Mouse (Mus musculus): ENCODE results near the gene Methig1. TPM values are rescaled to one million over a fixed set of nuclear protein-coding genes. Genes with fewer than 3 reads are reported as not detected.
A peak's percentile ranks its signal among the peaks of the same experiment; 100 is the strongest.
"Not testable (repeated sequence)": the region's sequence is repeated elsewhere in the genome, so short reads cannot be mapped to it uniquely, and the experiment has no call there.

Methig1 gene
- polyA plus RNA-seq, 1 experiment from 2014 or later, result 0.17 TPM

DNA sequence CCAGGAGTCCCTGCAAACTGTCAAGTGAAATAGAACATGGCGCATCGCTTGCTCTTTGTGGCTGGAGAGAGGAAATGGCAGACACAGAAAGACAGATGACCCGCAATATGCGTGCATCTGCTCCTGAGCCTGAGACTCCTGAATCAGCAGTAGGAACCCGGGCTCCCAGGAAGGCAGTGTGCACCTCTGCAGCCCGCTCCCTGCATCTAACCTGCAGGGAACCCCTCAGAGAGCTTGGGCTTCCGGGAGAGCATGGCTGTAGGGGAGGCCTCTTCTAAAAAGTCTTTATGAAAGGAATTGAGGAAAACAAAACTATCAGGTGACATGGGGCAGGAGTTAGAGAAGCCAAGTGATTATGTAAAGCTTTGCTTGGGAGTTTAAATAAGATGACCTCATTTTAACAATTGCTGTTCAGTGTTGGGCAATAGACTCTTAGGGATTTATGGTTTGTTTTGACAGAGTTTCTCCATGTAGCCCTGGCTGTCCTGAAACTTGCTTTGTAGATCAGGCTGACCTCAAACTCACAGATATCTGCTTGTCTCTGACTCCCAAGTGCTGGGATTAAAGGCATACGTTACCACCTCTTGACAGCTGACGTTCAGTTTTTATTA lies 32.5 kb upstream of the Methig1 start:
- H3K4me2 ChIP-seq, result no peak overlapping the region
- no peaks in the 10 kb centered on the region for H3K9me3 ChIP-seq (replicated peaks)
- H3K9ac ChIP-seq, result no peak overlapping the region
- no peaks in the 10 kb centered on the region for H3K27me3 ChIP-seq
- ATAC-seq (ENCODE audit: insufficient read depth), result no peak
- H3K4me3 ChIP-seq (replicated peaks), result no peak overlapping the region
- peaks cover 16% of the 10 kb centered on the region for H3K4me1 ChIP-seq (replicated peaks)
- H3K36me3 ChIP-seq (replicated peaks), result no peaks in the 10 kb centered on the region
- 56% methylated on average over 9 of the region's 9 CpGs for WGBS (ENCODE audit: insufficient replicate concordance)
- H3K27ac ChIP-seq (replicated peaks), result 0 out of 2 replicates have a peak overlapping the region, but pooled peaks have one; percentile 15

DNA sequence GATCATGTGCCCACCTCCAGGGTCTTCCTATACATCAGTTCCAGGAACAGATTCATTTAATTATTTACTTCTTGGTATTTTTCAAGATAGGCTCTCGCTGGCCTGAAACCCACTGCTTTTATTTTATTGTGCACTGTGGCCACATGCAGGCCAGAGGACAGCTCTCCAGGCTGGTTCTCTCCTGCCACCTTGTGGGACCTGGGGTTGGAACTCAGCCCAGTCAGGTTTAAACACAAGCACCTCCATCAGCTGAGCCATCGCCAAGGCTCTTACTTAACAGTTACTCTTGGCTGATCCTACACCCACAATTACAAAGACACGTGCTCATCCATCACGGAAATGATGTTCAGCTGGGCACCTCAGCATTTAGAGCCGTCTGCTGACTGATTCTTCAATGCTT lies 31.8 kb upstream of the Methig1 start:
- no peak overlapping the region for H3K4me3 ChIP-seq (replicated peaks)
- no peak overlapping the region for H3K9ac ChIP-seq
- no peak overlapping the region for H3K4me2 ChIP-seq
- ATAC-seq (ENCODE audit: insufficient read depth), result no peak
- H3K27me3 ChIP-seq, result no peaks in the 10 kb centered on the region
- 41% methylated on average over 5 of the region's 5 CpGs for WGBS (ENCODE audit: insufficient replicate concordance)
- H3K9me3 ChIP-seq (replicated peaks), result no peaks in the 10 kb centered on the region
- H3K4me1 ChIP-seq (replicated peaks), result peaks cover 16% of the 10 kb centered on the region
- no peaks in the 10 kb centered on the region for H3K36me3 ChIP-seq (replicated peaks)
- no peak overlapping the region for H3K27ac ChIP-seq (replicated peaks)

DNA sequence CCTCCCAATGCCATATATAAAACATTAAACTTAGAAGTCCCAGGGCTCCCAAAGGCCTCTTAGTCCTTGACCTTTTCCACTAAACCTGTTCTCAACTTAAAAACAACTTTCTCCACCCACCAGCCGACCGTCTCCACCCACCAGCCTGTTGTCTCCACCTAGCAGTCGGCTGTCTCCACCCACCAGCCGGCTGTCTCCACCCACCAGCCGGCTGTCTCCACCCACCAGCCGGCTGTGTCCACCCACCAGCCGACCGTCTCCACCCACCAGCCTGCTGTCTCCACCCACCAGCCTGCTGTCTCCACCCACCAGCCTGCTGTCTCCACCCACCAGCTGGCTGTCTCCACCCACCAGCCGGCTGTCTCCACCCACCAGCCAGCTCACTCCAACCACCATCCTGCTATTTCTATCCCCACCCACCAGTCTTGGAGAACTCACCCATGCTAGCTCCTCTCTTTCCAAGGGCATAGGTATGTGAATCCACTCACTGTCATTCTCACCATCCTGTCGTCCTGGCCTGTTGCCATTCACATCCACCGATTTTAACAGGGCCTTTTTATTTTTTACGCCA lies 28.8 kb upstream of the Methig1 start:
- H3K9ac ChIP-seq, result no peak overlapping the region
- no peak for ATAC-seq (ENCODE audit: insufficient read depth)
- no peak overlapping the region for H3K4me3 ChIP-seq (replicated peaks)
- no peaks in the 10 kb centered on the region for H3K36me3 ChIP-seq (replicated peaks)
- H3K27me3 ChIP-seq, result no peaks in the 10 kb centered on the region
- peaks cover 13% of the 10 kb centered on the region for H3K4me1 ChIP-seq (replicated peaks)
- WGBS (ENCODE audit: insufficient replicate concordance), result 46% methylated on average over 12 of the region's 12 CpGs
- H3K27ac ChIP-seq (replicated peaks), result no peak overlapping the region
- no peaks in the 10 kb centered on the region for H3K9me3 ChIP-seq (replicated peaks)
- no peak overlapping the region for H3K4me2 ChIP-seq

- Histone ChIP-seq H3K27ac (replicated peaks) (no peak overlapping the region), H3K9ac (no peak overlapping the region), H3K4me3 (replicated peaks) (no peak overlapping the region), H3K9me3 (replicated peaks) (no peaks in the 10 kb centered on the region), H3K36me3 (replicated peaks) (no peaks in the 10 kb centered on the region), H3K4me1 (replicated peaks) (peaks cover 12% of the 10 kb centered on the region), H3K27me3 (no peaks in the 10 kb centered on the region), H3K4me2 (no peak overlapping the region)
- 71% methylated on average over 3 of the region's 3 CpGs for WGBS (ENCODE audit: insufficient replicate concordance)
- ATAC-seq (ENCODE audit: insufficient read depth), result no peak
Measured at GRCm38 (mm10) chr15:100325235-100325634, 27.7 kb upstream of the Methig1 start.

GRCm38 (mm10) chr15:100328089-100328488 lies 24.9 kb upstream of the Methig1 start:
- not testable (repeated sequence) for ATAC-seq (ENCODE audit: insufficient read depth); H3K27me3 ChIP-seq; H3K9me3 ChIP-seq (replicated peaks); H3K4me3 ChIP-seq (replicated peaks); H3K4me2 ChIP-seq; H3K27ac ChIP-seq (replicated peaks); H3K36me3 ChIP-seq (replicated peaks); H3K4me1 ChIP-seq (replicated peaks); H3K9ac ChIP-seq
- 50% methylated on average over 4 of the region's 4 CpGs for WGBS (ENCODE audit: insufficient replicate concordance)

DNA sequence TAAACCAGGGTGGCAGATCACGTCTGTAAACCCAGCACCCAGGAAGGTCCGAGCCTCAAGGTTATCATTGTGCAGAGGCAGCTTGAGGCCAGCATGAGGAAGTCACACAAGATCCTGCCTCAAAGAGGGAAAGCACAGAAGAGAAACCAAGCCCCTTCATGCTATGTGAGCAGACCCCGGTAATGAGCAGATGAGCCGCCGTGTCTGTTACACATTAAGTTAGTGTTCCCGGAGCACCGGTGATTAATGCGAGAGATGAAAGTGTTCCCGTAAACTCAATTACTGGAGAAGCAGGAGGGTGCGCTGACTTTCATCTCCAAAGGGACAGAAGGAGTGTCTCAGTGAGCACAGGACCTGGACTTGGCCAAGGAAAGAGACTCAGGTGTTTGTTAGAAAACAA lies 23.6 kb upstream of the Methig1 start:
- not testable (repeated sequence) for H3K4me1 ChIP-seq (replicated peaks); H3K9me3 ChIP-seq (replicated peaks); H3K4me2 ChIP-seq; H3K4me3 ChIP-seq (replicated peaks); H3K27me3 ChIP-seq; ATAC-seq (ENCODE audit: insufficient read depth); H3K9ac ChIP-seq; H3K27ac ChIP-seq (replicated peaks); H3K36me3 ChIP-seq (replicated peaks)
- 79% methylated on average over 10 of the region's 10 CpGs for WGBS (ENCODE audit: insufficient replicate concordance)

- 78% methylated on average over 7 of the region's 7 CpGs for whole genome bisulfite sequencing (ENCODE audit: insufficient replicate concordance)
- Histone ChIP-seq H3K4me1 (replicated peaks) (no peaks in the 10 kb centered on the region), H3K27ac (replicated peaks) (no peak overlapping the region), H3K36me3 (replicated peaks) (no peaks in the 10 kb centered on the region), H3K4me3 (replicated peaks) (no peak overlapping the region), H3K9me3 (replicated peaks) (no peaks in the 10 kb centered on the region), H3K9ac (no peak overlapping the region), H3K4me2 (no peak overlapping the region), H3K27me3 (no peaks in the 10 kb centered on the region)
- ATAC-seq (ENCODE audit: insufficient read depth), result no peak
Measured at GRCm38 (mm10) chr15:100330739-100331138, 22.2 kb upstream of the Methig1 start.

GRCm38 (mm10) chr15:100332077-100332961 lies 20.6 kb upstream of the Methig1 start:
- H3K27ac ChIP-seq (replicated peaks); H3K4me3 ChIP-seq (replicated peaks); ATAC-seq (ENCODE audit: insufficient read depth); H3K9ac ChIP-seq; H3K9me3 ChIP-seq (replicated peaks); H3K36me3 ChIP-seq (replicated peaks); H3K27me3 ChIP-seq; H3K4me2 ChIP-seq; H3K4me1 ChIP-seq (replicated peaks): not testable (repeated sequence)
- WGBS (ENCODE audit: insufficient replicate concordance), result 43% methylated on average over 3 of the region's 10 CpGs

DNA sequence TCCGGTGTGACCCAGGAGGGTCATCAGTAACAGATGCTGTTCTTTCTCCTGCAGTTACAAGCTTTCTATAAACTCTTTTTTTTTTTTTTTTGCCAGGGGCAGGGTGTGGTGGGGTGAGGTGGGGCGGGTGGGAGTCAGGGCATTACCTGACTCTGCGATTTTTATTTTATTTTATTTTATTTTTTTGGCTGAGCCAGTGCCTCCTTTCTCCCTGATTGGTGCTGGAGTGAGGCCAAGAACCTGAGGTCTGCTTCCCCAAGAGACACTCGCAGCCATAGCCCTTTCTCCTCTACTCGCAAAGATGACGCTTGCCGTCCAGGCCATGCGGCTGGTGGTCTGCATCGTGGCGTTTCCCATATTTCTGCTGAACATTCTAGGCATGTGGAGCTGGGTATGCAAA lies 18.3 kb upstream of the Methig1 start, which contains the start of gene Mettl7a3:
Gene Mettl7a3 (plus strand): TSS at position 301 of the 400 bp plus-strand sequence.
- no peaks in the 10 kb centered on the region for H3K4me1 ChIP-seq (replicated peaks)
- no peak within 1 kb of the TSS for H3K9ac ChIP-seq
- no peaks in the 10 kb centered on the region for H3K36me3 ChIP-seq (replicated peaks)
- 76% methylated on average over 10 of the region's 10 CpGs for WGBS (ENCODE audit: insufficient replicate concordance)
- no peak within 1 kb of the TSS for H3K4me3 ChIP-seq (replicated peaks)
- no peak for ATAC-seq (ENCODE audit: insufficient read depth)
- H3K27me3 ChIP-seq, result no peaks in the 10 kb centered on the region
- no peak within 1 kb of the TSS for H3K4me2 ChIP-seq
- H3K27ac ChIP-seq (replicated peaks), result no peak within 1 kb of the TSS
- no peaks in the 10 kb centered on the region for H3K9me3 ChIP-seq (replicated peaks)

- H3K4me3 ChIP-seq (replicated peaks); H3K27me3 ChIP-seq; H3K36me3 ChIP-seq (replicated peaks); H3K4me2 ChIP-seq; H3K4me1 ChIP-seq (replicated peaks); H3K27ac ChIP-seq (replicated peaks); H3K9ac ChIP-seq; H3K9me3 ChIP-seq (replicated peaks): not testable (repeated sequence)
- ATAC-seq (ENCODE audit: insufficient read depth), result peak; percentile 65
Measured at GRCm38 (mm10) chr15:100337328-100337727, 15.6 kb upstream of the Methig1 start.

DNA sequence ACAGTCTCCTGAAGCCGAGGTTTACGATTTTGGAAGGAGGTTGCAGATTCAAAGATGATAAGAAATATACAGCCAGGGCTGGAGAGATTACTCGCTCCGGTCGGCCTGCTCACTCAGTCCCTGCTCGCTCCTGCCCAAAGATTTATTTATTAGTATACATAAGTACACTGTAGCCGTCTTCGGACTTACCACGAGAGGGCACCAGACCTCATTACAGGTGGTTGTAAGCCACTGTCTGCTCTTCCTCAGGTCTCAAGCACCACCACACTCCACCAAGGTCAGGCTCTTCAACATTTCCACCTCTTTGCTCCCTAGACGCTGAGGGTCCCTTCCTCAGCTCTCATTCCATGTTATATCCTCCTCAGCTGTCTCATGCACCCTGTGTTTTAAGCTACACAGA lies 15.1 kb upstream of the Methig1 start:
- H3K9ac ChIP-seq; H3K4me3 ChIP-seq (replicated peaks); H3K4me2 ChIP-seq; H3K27me3 ChIP-seq; H3K36me3 ChIP-seq (replicated peaks); H3K27ac ChIP-seq (replicated peaks); H3K9me3 ChIP-seq (replicated peaks); H3K4me1 ChIP-seq (replicated peaks): not testable (repeated sequence)
- ATAC-seq (ENCODE audit: insufficient read depth), result peak; percentile 53
- 22% methylated on average over 10 of the region's 10 CpGs for WGBS (ENCODE audit: insufficient replicate concordance)

All from liver, embryonic 15.5 days (tissue).